Mouse (Mus musculus) hematopoietic stem cell, adult 5-6 weeks (primary cell): Measurements from ENCODE around the gene Gstt2. TPM values are rescaled to one million over a fixed set of nuclear protein-coding genes. Genes with fewer than 3 reads are reported as not detected.
A peak's percentile ranks its signal among the peaks of the same experiment; 100 is the strongest.

Source experiments
- ATAC-seq, 2 experiments: fragments of 125-278 bp in 1 of 2; replicated peaks in 1 of 2; 2 replicates each; pipeline ENCODE4 v1.8.0; 2016 to 2017; ENCODE audit warnings: inconsistent platforms in 2 of 2, mild to moderate bottlenecking in 2 of 2, moderate number of reproducible peaks in 2 of 2, low read depth in 1 of 2, moderate TSS enrichment in 1 of 2; ENCODE audit not compliant: low FRiP score in 2 of 2, poor library complexity in 2 of 2, severe bottlenecking in 2 of 2, insufficient read depth in 1 of 2, low TSS enrichment in 1 of 2
- total RNA-seq: library from RNA; stranded (forward); fragments of 172-1452, 232-1000 nt; gene quantifications from 2 replicates; pipeline ENCODE4 v1.2.3, GENCODE M21; 2017

Gene Gstt2
- 19.4 and 24.0 TPM in 2 replicates for total RNA-seq

- peak; percentile 56 to 60 for ATAC-seq
These were observed at the start of gene Gstt2 for GRCm38 (mm10) chr10:75837248-75837759. Gene Gstt2, minus strand, starts transcription at chr10:75837424.

- no peak for ATAC-seq
These were observed 47.5 kb upstream of the Gstt2 start for GRCm38 (mm10) chr10:75884742-75885141.

GRCm38 (mm10) chr10:75883232-75883552 lies 46.0 kb upstream of the Gstt2 start:
- ATAC-seq, result peak in 1 of 2 experiments; percentile 69; a peak in 2 of 4 replicates

- no peak for ATAC-seq
These were observed 45.4 kb upstream of the Gstt2 start for GRCm38 (mm10) chr10:75882433-75883231.

GRCm38 (mm10) chr10:75881578-75882432 lies 44.6 kb upstream of the Gstt2 start:
- no peak for ATAC-seq

- no peak for ATAC-seq
These were observed 43.8 kb upstream of the Gstt2 start for GRCm38 (mm10) chr10:75880771-75881577.

- ATAC-seq, result no peak
These were observed 43.1 kb upstream of the Gstt2 start for GRCm38 (mm10) chr10:75880351-75880750.

GRCm38 (mm10) chr10:75878836-75879235 lies 41.6 kb upstream of the Gstt2 start:
- ATAC-seq, result no peak

GRCm38 (mm10) chr10:75873543-75874170 lies 36.4 kb upstream of the Gstt2 start:
- no peak for ATAC-seq

GRCm38 (mm10) chr10:75872915-75873542 lies 35.8 kb upstream of the Gstt2 start:
- ATAC-seq, result peak; percentile 69 to 86

- ATAC-seq, result no peak; a peak in 1 of 4 replicates
These were observed 35.0 kb upstream of the Gstt2 start for GRCm38 (mm10) chr10:75872025-75872914.

GRCm38 (mm10) chr10:75861587-75861986 lies 24.4 kb upstream of the Gstt2 start:
- ATAC-seq, result no peak

- no peak for ATAC-seq
These were observed 23.5 kb upstream of the Gstt2 start for GRCm38 (mm10) chr10:75860746-75861145.

- peak; percentile 99 to 100 for ATAC-seq
These were observed 22.7 kb upstream of the Gstt2 start, which contains the start of gene Mif for GRCm38 (mm10) chr10:75859786-75860470. Gene Mif, minus strand, starts transcription at chr10:75860240.

GRCm38 (mm10) chr10:75859107-75859746 lies 22.0 kb upstream of the Gstt2 start:
- peak in 1 of 2 experiments; percentile 22; a peak in 2 of 4 replicates for ATAC-seq
